Mouse (Mus musculus): ENCODE measurements around the gene Rita1.
A peak's percentile ranks its signal among the peaks of the same experiment; 100 is the strongest.

Gene Rita1

DNA sequence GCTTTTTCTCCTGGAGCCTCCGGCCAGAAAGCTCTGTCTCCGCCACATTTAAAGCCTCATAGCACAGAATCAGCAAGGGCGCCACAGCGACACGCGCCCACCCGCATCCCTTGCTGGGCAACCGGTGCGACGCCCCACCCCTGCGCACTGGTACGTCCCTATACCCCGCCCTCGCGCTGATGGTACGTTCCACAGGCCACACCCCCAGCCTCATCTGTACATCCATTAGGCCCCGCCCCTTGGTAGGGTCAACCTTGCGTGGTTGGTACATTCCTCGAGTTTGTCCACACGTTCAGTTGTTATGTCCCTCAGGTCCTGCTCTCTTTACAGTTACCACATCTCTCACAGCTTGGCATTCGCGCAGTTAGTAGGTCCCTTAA, at the start of gene Rita1, which contains the start of gene Ddx54:
Rita1 (minus strand) TSS at position 148 of the 380 bp plus-strand sequence.
Ddx54 (plus strand) TSS at position 298 of the 380 bp plus-strand sequence.
- DNase-seq (ENCODE audit: low read depth, low spot score) = peak; percentile 97
- H3K27me3 ChIP-seq (ENCODE audit: control insufficient read depth, insufficient read depth, low read length, poor library complexity, severe bottlenecking) = no peaks in the 10 kb centered on the region
- 0 out of 2 replicates have a peak, but pooled peaks cover 2% of the 10 kb centered on the region for H3K36me3 ChIP-seq (ENCODE audit: control insufficient read depth, insufficient read depth, low read length, poor library complexity, severe bottlenecking)

DNA sequence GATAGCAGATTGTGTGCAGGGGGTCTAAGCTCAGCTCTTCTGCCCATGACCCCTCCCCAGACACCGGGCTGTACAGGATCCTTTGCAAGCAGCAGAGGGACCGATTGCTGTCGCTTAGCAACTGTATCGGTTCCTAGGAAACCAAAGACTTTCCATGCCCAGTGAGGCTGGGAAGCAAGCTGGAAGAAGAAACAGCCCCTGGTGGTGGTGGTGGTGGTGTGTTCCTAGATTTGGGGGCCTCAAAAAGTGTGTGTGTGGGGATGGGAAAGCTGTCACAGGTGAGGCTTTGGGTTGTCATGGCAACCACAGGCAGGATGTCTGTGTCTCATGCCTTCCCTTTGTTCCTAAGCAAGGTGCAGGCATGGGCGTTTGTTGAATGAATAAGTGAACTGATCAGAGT, 48.4 kb upstream of the Rita1 start:
- H3K36me3 ChIP-seq (ENCODE audit: control insufficient read depth, insufficient read depth, low read length, poor library complexity, severe bottlenecking) = peaks cover 2% of the 10 kb centered on the region
- H3K27me3 ChIP-seq (ENCODE audit: control insufficient read depth, insufficient read depth, low read length, poor library complexity, severe bottlenecking) = no peaks in the 10 kb centered on the region
- no peak for DNase-seq (ENCODE audit: low read depth, low spot score)

DNA sequence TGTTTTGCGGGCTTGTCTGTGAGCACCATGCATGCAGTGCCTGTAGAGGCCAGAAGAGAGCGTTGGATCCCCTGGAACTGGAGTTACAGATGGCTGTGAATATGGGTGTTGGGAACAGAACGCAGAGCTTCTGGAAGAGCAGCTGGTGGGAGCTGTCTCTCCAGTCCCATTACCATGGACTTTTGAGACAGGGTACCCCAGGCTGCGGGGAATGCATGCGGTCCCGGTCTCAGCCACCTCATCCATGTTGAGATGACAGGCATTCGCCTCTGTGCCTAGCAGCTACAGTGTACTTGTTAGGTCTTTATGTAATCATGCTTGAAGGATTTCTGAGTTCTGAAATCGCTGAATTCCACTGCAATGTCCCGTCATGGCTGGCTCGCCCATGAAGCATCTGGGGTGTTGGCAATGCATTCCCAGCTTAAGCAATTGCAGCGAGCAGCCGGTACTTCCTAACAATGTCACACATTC, 43.9 kb upstream of the Rita1 start:
- no peak for DNase-seq (ENCODE audit: low read depth, low spot score)
- H3K36me3 ChIP-seq (ENCODE audit: control insufficient read depth, insufficient read depth, low read length, poor library complexity, severe bottlenecking) = no peaks in the 10 kb centered on the region; the same call in 1 of the 2 replicates
- H3K27me3 ChIP-seq (ENCODE audit: control insufficient read depth, insufficient read depth, low read length, poor library complexity, severe bottlenecking) = no peaks in the 10 kb centered on the region

- Histone ChIP-seq H3K36me3 (ENCODE audit: control insufficient read depth, insufficient read depth, low read length, poor library complexity, severe bottlenecking) (no peaks in the 10 kb centered on the region), H3K27me3 (ENCODE audit: control insufficient read depth, insufficient read depth, low read length, poor library complexity, severe bottlenecking) (no peaks in the 10 kb centered on the region)
- no peak for DNase-seq (ENCODE audit: low read depth, low spot score)
Observed at GRCm38 (mm10) chr5:120653873-120654272, 41.5 kb upstream of the Rita1 start.

- peak; percentile 68 for DNase-seq (ENCODE audit: low read depth, low spot score)
- no peaks in the 10 kb centered on the region for H3K27me3 ChIP-seq (ENCODE audit: control insufficient read depth, insufficient read depth, low read length, poor library complexity, severe bottlenecking)
- H3K36me3 ChIP-seq (ENCODE audit: control insufficient read depth, insufficient read depth, low read length, poor library complexity, severe bottlenecking) = no peaks in the 10 kb centered on the region
Observed at GRCm38 (mm10) chr5:120652915-120653701, 40.7 kb upstream of the Rita1 start.

DNA sequence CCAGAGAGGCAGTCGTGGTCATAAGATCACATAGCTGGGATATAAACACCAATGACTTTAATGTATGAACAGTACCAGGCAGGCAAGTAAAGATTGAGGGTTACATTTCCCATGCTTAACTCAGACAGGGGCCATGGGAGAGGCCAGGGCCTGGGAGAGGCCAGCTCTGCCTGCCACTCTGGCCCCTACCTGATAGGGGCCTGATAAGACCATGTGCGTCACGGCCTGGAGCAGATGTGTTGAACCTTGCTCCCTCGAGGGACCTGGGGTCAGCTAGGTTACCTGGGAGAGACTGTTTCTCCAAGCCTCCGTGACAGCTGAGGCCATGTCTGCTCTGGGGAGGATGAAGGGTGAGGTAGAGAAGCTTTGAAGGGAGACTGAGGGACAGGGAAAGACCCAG, 38.8 kb upstream of the Rita1 start:
- no peaks in the 10 kb centered on the region for H3K27me3 ChIP-seq (ENCODE audit: control insufficient read depth, insufficient read depth, low read length, poor library complexity, severe bottlenecking)

DNA sequence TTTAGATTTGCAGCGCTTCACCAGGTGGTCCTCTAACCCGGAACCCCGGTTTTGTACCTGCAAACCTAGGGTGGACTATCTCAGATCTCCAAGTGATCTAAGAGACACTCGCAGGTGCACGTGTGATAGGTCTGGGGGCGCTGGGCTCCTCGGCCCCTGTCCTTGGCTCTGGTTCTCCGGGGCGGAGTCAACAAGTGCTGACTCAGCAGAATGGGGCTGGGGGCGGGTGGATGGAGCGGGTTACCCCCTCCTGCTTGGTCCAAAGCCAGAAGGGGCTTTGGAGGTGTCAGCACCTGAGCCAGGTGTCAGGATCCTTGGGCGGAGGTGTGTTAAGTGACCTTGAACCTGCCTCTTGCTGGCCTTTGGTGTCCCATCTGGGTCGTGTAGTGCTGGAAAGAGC, 37.5 kb upstream of the Rita1 start:
- Histone ChIP-seq H3K36me3 (ENCODE audit: control insufficient read depth, insufficient read depth, low read length, poor library complexity, severe bottlenecking) (no peaks in the 10 kb centered on the region), H3K27me3 (ENCODE audit: control insufficient read depth, insufficient read depth, low read length, poor library complexity, severe bottlenecking) (no peaks in the 10 kb centered on the region)
- no peak for DNase-seq (ENCODE audit: low read depth, low spot score)

More for the DNA sequence above, 38.8 kb upstream of the Rita1 start:
- no peak for DNase-seq (ENCODE audit: low read depth, low spot score)
- H3K36me3 ChIP-seq (ENCODE audit: control insufficient read depth, insufficient read depth, low read length, poor library complexity, severe bottlenecking) = no peaks in the 10 kb centered on the region

- no peak for DNase-seq (ENCODE audit: low read depth, low spot score)
- no peaks in the 10 kb centered on the region for H3K36me3 ChIP-seq (ENCODE audit: control insufficient read depth, insufficient read depth, low read length, poor library complexity, severe bottlenecking)
- no peaks in the 10 kb centered on the region for H3K27me3 ChIP-seq (ENCODE audit: control insufficient read depth, insufficient read depth, low read length, poor library complexity, severe bottlenecking)
Observed at GRCm38 (mm10) chr5:120649374-120649933, 37.1 kb upstream of the Rita1 start.

GRCm38 (mm10) chr5:120648569-120649373, 36.4 kb upstream of the Rita1 start, which contains the start of gene Rasal1:
Gene Rasal1, plus strand, starts transcription at chr5:120648812.
- no peaks in the 10 kb centered on the region for H3K36me3 ChIP-seq (ENCODE audit: control insufficient read depth, insufficient read depth, low read length, poor library complexity, severe bottlenecking)
- H3K27me3 ChIP-seq (ENCODE audit: control insufficient read depth, insufficient read depth, low read length, poor library complexity, severe bottlenecking) = no peaks in the 10 kb centered on the region
- DNase-seq (ENCODE audit: low read depth, low spot score) = peak; percentile 91

GRCm38 (mm10) chr5:120647814-120648491, 35.6 kb upstream of the Rita1 start:
- no peaks in the 10 kb centered on the region for H3K27me3 ChIP-seq (ENCODE audit: control insufficient read depth, insufficient read depth, low read length, poor library complexity, severe bottlenecking)
- H3K36me3 ChIP-seq (ENCODE audit: control insufficient read depth, insufficient read depth, low read length, poor library complexity, severe bottlenecking) = no peaks in the 10 kb centered on the region
- DNase-seq (ENCODE audit: low read depth, low spot score) = peak; percentile 63

DNA sequence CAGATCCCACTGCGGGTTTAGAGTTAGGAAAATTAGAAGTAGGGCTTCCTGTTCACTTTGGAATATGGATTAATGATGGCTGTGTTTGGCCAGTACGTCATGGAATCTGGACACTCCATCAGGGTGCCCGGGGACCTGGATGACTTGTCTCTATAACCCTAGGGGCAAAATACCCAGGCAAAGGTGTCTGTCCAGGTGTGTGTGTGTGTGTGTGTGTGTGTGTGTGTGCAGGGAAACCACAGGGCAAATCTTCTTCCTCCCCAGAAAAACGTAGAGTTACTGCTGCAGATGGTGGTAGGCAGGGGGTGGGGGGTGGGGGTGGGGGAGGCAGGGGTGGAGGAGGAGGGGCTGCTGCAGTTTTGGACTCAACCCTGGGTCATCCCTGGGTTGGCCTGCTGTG, 35.0 kb upstream of the Rita1 start:
- Histone ChIP-seq H3K27me3 (ENCODE audit: control insufficient read depth, insufficient read depth, low read length, poor library complexity, severe bottlenecking) (no peaks in the 10 kb centered on the region), H3K36me3 (ENCODE audit: control insufficient read depth, insufficient read depth, low read length, poor library complexity, severe bottlenecking) (no peaks in the 10 kb centered on the region)
- DNase-seq (ENCODE audit: low read depth, low spot score) = no peak

- H3K27me3 ChIP-seq (ENCODE audit: control insufficient read depth, insufficient read depth, low read length, poor library complexity, severe bottlenecking) = no peaks in the 10 kb centered on the region
- no peak for DNase-seq (ENCODE audit: low read depth, low spot score)
- no peaks in the 10 kb centered on the region for H3K36me3 ChIP-seq (ENCODE audit: control insufficient read depth, insufficient read depth, low read length, poor library complexity, severe bottlenecking)
Observed at GRCm38 (mm10) chr5:120645851-120646250, 33.5 kb upstream of the Rita1 start.

- Histone ChIP-seq H3K36me3 (ENCODE audit: control insufficient read depth, insufficient read depth, low read length, poor library complexity, severe bottlenecking) (no peaks in the 10 kb centered on the region), H3K27me3 (ENCODE audit: control insufficient read depth, insufficient read depth, low read length, poor library complexity, severe bottlenecking) (no peaks in the 10 kb centered on the region)
- no peak for DNase-seq (ENCODE audit: low read depth, low spot score)
Observed at GRCm38 (mm10) chr5:120644227-120644626, 31.8 kb upstream of the Rita1 start.

- peak; percentile 43 for DNase-seq (ENCODE audit: low read depth, low spot score)
- Histone ChIP-seq H3K27me3 (ENCODE audit: control insufficient read depth, insufficient read depth, low read length, poor library complexity, severe bottlenecking) (no peaks in the 10 kb centered on the region), H3K36me3 (ENCODE audit: control insufficient read depth, insufficient read depth, low read length, poor library complexity, severe bottlenecking) (no peaks in the 10 kb centered on the region)
Observed at GRCm38 (mm10) chr5:120643365-120644085, 31.1 kb upstream of the Rita1 start.

Measured in splenic B cell, adult 2 months (primary cell).